Mouse (Mus musculus): ENCODE results near the gene Fam135a.
A peak's percentile ranks its signal among the peaks of the same experiment; 100 is the strongest.

The Fam135a gene

GRCm38 (mm10) chr1:24099926-24100869 is at the start of gene Fam135a:
Gene Fam135a (minus strand): TSS chr1:24100341.
- peak; percentile 90 to 91 for DNase-seq (ENCODE audit: low spot score in 2 of 2)

- no peak for DNase-seq (ENCODE audit: low spot score in 2 of 2)
Observed at GRCm38 (mm10) chr1:24143504-24143903, 43.4 kb upstream of the Fam135a start.

- DNase-seq (ENCODE audit: low spot score in 2 of 2) = no peak
Observed at GRCm38 (mm10) chr1:24140555-24140954, 40.4 kb upstream of the Fam135a start.

DNA sequence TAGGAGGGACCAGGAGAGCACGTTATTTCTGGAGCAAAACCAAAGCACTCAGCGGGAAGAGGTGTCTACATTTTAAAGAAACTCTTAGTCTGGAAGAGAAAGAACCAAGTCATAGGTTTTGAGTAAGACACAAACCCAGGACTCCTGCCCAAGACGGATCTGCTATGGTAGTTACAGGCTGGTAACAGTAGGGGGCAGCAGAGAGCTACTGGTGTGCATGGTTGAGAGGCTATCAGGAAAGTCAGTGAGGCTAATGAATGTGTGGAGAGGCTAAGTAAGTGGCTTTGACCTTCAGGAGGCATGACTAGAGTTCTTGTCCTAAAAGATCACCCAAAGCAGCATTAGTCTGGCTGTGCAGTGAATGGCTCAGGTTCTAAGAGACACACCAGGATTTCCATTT is 37.0 kb upstream of the Fam135a start:
- peak; percentile 2 to 12 for DNase-seq (ENCODE audit: low spot score in 2 of 2)

- DNase-seq (ENCODE audit: low spot score in 2 of 2) = no peak
Observed at GRCm38 (mm10) chr1:24134792-24135191, 34.7 kb upstream of the Fam135a start.

DNA sequence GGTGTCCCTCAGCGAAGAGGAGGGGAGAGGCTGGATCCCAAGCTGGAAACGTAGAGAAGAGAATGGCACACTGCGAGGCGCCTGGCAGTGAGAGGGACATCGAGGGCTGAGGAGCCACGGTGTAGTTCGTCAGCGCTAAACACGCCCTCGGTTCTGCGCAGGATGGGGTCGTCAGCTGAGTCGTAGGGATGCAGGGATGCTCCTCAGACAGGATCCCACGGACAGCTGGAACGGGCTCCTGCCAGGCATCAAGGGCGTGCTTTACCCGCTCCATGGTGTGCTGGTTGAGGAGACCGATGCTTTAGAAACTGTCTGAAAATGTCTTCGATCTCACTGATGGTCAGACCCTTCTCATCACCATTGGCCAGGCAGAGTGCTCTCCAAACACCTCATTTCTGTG is 33.7 kb upstream of the Fam135a start:
- no peak for DNase-seq (ENCODE audit: low spot score in 2 of 2)

DNA sequence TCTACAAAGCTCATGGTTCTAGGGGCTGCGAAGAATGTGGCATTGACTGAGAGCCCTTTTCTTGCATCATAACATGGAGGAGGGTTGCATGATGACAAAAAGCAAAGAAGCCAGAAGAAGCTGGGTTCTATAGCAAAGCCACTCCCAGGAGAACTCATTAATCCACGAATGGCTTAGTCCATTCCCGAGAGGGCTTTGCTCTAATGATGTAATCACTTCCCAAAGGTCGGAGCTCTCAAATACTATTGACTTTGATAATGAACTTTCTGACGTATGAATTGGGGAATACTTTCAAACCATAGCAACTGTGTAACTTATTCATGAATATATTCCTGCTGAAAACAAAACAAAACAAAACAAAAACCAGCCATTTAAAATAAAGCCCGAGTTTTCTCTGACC is 27.7 kb upstream of the Fam135a start:
- no peak for DNase-seq (ENCODE audit: low spot score in 2 of 2)

GRCm38 (mm10) chr1:24124610-24125009 is 24.5 kb upstream of the Fam135a start:
- DNase-seq (ENCODE audit: low spot score in 2 of 2) = no peak

DNA sequence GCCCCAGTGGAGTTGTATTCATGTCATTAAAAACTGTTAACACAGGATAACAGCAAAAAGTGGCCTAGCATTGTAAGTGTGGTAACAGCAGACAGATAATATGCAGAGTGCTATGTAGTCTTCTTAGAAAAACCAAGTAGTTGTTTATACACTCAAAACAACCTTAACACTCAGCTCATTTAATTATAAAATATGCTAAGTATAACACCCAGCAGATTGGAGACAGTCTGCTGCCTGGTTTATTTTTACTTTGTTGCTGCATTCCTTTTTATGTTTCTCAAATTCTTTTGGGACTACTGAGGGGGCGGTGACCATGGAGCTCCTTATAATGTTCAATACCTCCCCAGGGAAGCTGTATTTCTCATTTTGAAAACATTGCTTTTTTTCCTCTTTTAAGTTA is 22.4 kb upstream of the Fam135a start:
- DNase-seq (ENCODE audit: low spot score in 2 of 2) = no peak

GRCm38 (mm10) chr1:24107971-24108773 is 8.0 kb upstream of the Fam135a start:
- DNase-seq (ENCODE audit: low spot score in 2 of 2) = no peak

GRCm38 (mm10) chr1:24107378-24107777 is 7.2 kb upstream of the Fam135a start:
- DNase-seq (ENCODE audit: low spot score in 2 of 2) = no peak

DNA sequence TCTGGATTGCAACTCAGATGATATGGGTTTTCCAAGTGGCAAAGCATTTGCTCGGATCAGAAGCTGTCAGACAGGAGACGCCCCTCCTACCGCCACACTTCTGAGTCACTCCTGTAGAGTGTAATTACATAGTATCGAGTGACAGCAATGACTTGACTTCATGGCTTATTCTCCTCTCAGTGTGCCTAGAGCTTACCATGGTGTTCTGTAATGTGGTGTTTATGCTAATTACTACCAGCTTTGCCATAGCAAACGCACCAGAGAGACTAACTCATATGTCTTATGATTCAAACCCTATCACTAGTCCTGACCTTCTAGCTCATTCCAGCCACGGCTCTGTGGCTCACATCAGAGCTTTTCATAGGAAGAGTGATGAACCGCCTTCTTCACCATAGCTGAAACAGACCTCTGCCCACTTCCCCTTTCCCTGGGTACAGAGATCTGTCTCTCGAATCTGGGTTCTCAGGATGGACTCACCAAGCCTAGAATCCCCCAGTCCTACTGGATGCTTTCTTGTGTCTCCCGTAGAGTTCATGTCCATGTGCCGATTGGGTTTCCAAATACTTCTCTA is 2.5 kb upstream of the Fam135a start:
- DNase-seq (ENCODE audit: low spot score in 2 of 2) = no peak

DNA sequence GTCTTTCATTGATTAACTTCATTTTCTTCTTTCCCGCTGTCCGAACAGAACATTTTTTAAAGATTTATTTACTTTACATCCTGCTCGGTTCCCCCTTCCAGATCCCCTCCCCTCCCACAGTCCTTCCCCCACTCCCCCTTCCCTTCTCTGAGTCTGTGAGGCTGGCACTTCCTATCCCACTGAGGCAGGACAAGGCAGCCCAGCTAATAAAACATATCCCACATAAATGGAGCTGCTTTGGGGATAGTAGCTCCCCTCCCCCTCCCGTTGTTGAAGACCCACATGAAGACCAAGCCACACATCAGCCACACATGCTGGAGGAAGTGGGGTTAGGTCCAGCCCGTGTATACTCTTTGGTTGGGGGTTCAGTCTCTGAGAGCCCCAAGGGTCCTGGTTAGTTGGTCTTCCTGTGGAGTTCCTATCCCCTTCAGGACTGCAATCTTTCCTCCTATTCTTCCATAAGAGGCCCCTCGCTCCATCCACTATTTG is 773 bp upstream of the Fam135a start:
- DNase-seq (ENCODE audit: low spot score in 2 of 2) = peak in 1 of 2 experiments; percentile 3

DNA sequence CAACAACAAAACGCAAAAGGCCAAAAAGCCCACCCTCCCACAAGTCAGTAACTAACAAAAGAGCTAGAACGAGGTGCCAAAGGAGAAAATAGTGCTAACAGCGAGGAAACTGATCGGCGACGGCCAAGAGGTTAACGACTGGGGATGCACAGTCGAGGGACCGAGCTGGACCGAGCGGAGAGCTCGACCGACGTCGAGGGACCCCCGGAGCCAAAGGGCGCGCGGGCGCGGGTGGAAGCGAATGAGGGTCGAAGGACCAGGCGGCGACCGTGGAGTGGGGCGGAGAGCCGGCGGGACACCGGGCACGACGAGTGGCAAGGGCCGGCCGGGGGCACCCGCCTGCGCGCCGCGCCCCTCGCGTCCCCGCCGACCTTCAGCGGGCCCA is 608 bp downstream of the Fam135a start:
- no peak for DNase-seq (ENCODE audit: low spot score in 2 of 2)

- DNase-seq (ENCODE audit: low spot score in 2 of 2) = no peak
Observed at GRCm38 (mm10) chr1:24097541-24097940, 2.6 kb downstream of the Fam135a start.

DNA sequence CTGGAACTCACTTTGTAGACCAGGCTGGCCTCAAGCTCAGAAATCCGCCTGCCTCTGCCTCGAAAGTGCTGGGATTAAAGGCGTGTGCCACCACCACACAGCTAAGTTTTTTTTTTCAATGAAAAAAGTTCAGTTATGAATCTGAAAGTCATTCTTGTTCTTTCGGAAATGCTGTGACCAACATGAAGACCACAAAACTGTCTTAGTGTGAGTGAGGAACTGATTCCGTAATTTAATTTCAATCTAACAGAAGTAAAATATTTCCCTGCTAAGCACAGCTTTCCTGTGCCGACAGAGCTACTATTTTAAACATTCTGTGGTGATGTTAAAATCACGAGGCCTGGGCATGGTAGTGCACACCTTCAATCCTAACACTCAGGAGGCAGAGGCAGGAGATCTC is 7.7 kb downstream of the Fam135a start:
- DNase-seq (ENCODE audit: low spot score in 2 of 2) = no peak

DNA sequence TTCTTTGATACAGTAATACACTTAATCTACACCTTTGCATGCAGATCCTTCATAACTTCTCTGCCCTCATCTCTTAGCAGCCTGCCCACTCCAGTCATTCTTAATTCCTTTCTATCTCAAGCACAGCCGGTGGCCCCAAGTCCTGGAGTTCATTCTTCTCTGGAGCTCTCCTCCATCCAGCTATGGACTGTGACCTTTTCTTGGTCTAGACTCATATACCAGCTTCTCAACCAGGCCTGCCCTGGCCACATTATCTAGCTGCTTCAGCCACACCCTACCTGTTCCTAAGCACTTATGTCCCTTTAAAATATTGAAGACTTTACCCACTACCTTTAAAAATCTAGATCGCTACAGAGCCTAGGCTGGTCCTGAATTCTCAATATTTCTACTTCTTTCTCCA is 9.5 kb downstream of the Fam135a start:
- no peak for DNase-seq (ENCODE audit: low spot score in 2 of 2)

DNA sequence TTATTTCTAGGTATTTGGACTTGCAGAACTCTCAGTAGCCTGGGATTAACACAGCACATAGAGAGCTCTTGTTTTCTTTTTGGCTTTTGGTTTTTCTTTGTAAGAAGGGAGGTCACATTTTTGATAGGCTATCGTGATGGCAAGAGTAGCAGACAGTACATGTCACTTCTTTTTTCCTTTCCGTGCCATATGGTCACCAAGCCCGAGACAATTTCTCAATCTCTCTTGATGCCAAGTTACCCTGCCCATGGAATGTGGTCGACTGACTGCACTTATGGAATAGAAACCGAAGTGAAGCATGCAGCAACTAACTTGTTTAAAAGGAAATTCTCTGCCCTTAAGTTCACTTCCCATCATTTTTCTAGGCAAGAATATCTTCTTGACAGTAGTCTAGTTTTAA is 10.0 kb downstream of the Fam135a start:
- no peak for DNase-seq (ENCODE audit: low spot score in 2 of 2)

DNA sequence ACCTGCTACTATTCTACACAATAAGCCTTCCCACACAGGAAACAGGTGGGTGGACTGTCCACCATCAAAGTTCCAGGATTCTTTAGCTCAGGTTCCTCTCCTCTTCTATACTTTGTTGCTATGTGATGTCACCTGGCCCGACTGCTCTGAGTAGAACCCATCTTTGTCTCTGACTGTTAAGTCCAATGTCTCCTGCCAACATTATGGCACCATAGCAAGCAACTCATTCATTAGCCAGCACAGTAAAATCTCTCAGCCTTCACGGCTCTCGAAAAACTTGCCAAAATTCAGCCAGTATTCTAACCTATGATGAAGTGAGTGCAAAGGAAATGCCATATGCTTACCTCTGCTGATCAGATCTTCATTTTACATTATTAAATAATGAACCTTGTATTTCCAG is 14.0 kb downstream of the Fam135a start:
- DNase-seq (ENCODE audit: low spot score in 2 of 2) = no peak

DNA sequence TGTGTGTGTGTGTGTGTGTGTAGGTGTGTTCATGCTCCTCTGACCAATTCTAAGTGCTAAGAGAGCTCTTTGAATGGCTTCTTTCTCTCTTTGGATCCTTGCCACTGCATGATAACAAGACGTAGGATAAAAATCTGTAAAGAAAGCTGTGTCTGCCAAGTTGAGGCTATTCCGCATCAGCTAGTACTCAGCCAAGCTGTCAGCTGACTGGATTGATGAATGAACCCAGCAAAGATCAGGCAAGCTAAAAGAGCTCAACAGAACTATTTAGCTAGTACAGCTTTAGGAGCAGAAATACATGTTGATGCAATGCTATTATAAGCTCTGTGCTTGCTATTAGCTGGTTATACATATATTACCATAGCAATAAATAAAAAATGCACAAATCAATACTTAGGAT is 25.7 kb downstream of the Fam135a start:
- DNase-seq (ENCODE audit: low spot score in 2 of 2) = no peak

- no peak for DNase-seq (ENCODE audit: low spot score in 2 of 2)
Observed at GRCm38 (mm10) chr1:24073386-24074248, 26.5 kb downstream of the Fam135a start.
